Mouse (Mus musculus): ENCODE data around the gene Ptges. TPM values are rescaled to one million over a fixed set of nuclear protein-coding genes. Genes with fewer than 3 reads are reported as not detected.

Gene Ptges
- polyA plus RNA-seq, 1 experiment: 0.56 TPM

GRCm38 (mm10) chr2:30885453-30886163 lies 44.1 kb downstream of the Ptges start:
- TF ChIP-seq MYOD1 (IDR thresholded peaks at IDR 0.05; ENCODE audit: control insufficient read depth in 1 of 3, insufficient read length in 2 of 3, low read depth in 2 of 3) (peak in 1 of 3 experiments; percentile 38), POLR2A (IDR thresholded peaks at IDR 0.05; ENCODE audit: insufficient read length, low read depth) (no peak)
- Histone ChIP-seq H3ac (ENCODE audit: control insufficient read depth, insufficient read length) (no peak overlapping the region), H3K4me3 (no peak overlapping the region), H3K36me3 (ENCODE audit: control insufficient read depth, insufficient read depth) (no peaks in the 10 kb centered on the region), H3K4me2 (ENCODE audit: low read depth) (peak overlapping the region; percentile 64), H3K27me3 (ENCODE audit: control insufficient read depth, insufficient read depth, insufficient read length) (no peaks in the 10 kb centered on the region), H3K79me2 (ENCODE audit: control insufficient read depth, insufficient read depth) (no peaks in the 10 kb centered on the region)

- Histone ChIP-seq H3K27me3 (ENCODE audit: control insufficient read depth, insufficient read depth, insufficient read length) (no peaks in the 10 kb centered on the region), H3K79me2 (ENCODE audit: control insufficient read depth, insufficient read depth) (no peaks in the 10 kb centered on the region), H3K36me3 (ENCODE audit: control insufficient read depth, insufficient read depth) (no peaks in the 10 kb centered on the region), H3ac (ENCODE audit: control insufficient read depth, insufficient read length) (no peak overlapping the region), H3K4me2 (ENCODE audit: low read depth) (peak overlapping the region; percentile 64), H3K4me3 (no peak overlapping the region)
- TF ChIP-seq MAX (IDR thresholded peaks at IDR 0.05; ENCODE audit: low read depth) (no peak), E2F4 (IDR thresholded peaks at IDR 0.05; ENCODE audit: insufficient read depth) (no peak), MYOG (IDR thresholded peaks at IDR 0.05; ENCODE audit: control insufficient read depth in 1 of 3, insufficient read depth in 1 of 3, insufficient read length in 2 of 3, low read depth in 2 of 3) (no peak), USF1 (IDR thresholded peaks at IDR 0.05; ENCODE audit: low read depth) (no peak), POLR2AphosphoS2 (IDR thresholded peaks at IDR 0.05; ENCODE audit: insufficient read length, low read depth) (no peak), POLR2A (IDR thresholded peaks at IDR 0.05; ENCODE audit: insufficient read length, low read depth) (no peak)
Measured at GRCm38 (mm10) chr2:30884852-30885373, 44.8 kb downstream of the Ptges start.

- Histone ChIP-seq H3K27me3 (ENCODE audit: control insufficient read depth, insufficient read depth, insufficient read length) (no peaks in the 10 kb centered on the region), H3ac (ENCODE audit: control insufficient read depth, insufficient read length) (no peak overlapping the region), H3K79me2 (ENCODE audit: control insufficient read depth, insufficient read depth) (no peaks in the 10 kb centered on the region), H3K4me3 (no peak overlapping the region), H3K36me3 (ENCODE audit: control insufficient read depth, insufficient read depth) (no peaks in the 10 kb centered on the region), H3K4me2 (ENCODE audit: low read depth) (no peak overlapping the region)
- no peak for TF ChIP-seq TCF3 (IDR thresholded peaks at IDR 0.05; ENCODE audit: insufficient read length, low read depth)
Measured at GRCm38 (mm10) chr2:30881215-30881614, 48.4 kb downstream of the Ptges start.

GRCm38 (mm10) chr2:30879481-30879880 lies 50.2 kb downstream of the Ptges start:
- TF ChIP-seq TCF3 (IDR thresholded peaks at IDR 0.05; ENCODE audit: insufficient read length, low read depth) (no peak), SRF (IDR thresholded peaks at IDR 0.05; ENCODE audit: control insufficient read depth, insufficient read length, low read depth) (no peak), MAX (IDR thresholded peaks at IDR 0.05; ENCODE audit: low read depth) (no peak), TCF12 (IDR thresholded peaks at IDR 0.05; ENCODE audit: insufficient read depth, poor library complexity, severe bottlenecking) (no peak), MYOG (IDR thresholded peaks at IDR 0.05; ENCODE audit: control insufficient read depth in 1 of 3, insufficient read depth in 1 of 3, insufficient read length in 2 of 3, low read depth in 2 of 3) (no peak), CEBPB (IDR thresholded peaks at IDR 0.05; ENCODE audit: insufficient read depth, poor library complexity, severe bottlenecking) (no peak), MYOD1 (IDR thresholded peaks at IDR 0.05; ENCODE audit: control insufficient read depth in 1 of 3, insufficient read length in 2 of 3, low read depth in 2 of 3) (no peak), REST (IDR thresholded peaks at IDR 0.05; ENCODE audit: insufficient read depth, insufficient read length) (no peak), POLR2A (IDR thresholded peaks at IDR 0.05; ENCODE audit: insufficient read length, low read depth) (no peak), E2F4 (IDR thresholded peaks at IDR 0.05; ENCODE audit: insufficient read depth) (no peak), POLR2AphosphoS2 (IDR thresholded peaks at IDR 0.05; ENCODE audit: insufficient read length, low read depth) (no peak), USF1 (IDR thresholded peaks at IDR 0.05; ENCODE audit: low read depth) (no peak)
- Histone ChIP-seq H3K4me3 (no peak overlapping the region), H3K4me2 (ENCODE audit: low read depth) (no peak overlapping the region), H3K36me3 (ENCODE audit: control insufficient read depth, insufficient read depth) (no peaks in the 10 kb centered on the region), H3ac (ENCODE audit: control insufficient read depth, insufficient read length) (no peak overlapping the region), H3K27me3 (ENCODE audit: control insufficient read depth, insufficient read depth, insufficient read length) (no peaks in the 10 kb centered on the region), H3K79me2 (ENCODE audit: control insufficient read depth, insufficient read depth) (no peaks in the 10 kb centered on the region)

GRCm38 (mm10) chr2:30875621-30876432 lies 53.8 kb downstream of the Ptges start:
- peak overlapping the region; percentile 21 for H3K4me2 ChIP-seq (ENCODE audit: low read depth)
- H3K36me3 ChIP-seq (ENCODE audit: control insufficient read depth, insufficient read depth): no peaks in the 10 kb centered on the region
- no peaks in the 10 kb centered on the region for H3K27me3 ChIP-seq (ENCODE audit: control insufficient read depth, insufficient read depth, insufficient read length)
- H3ac ChIP-seq (ENCODE audit: control insufficient read depth, insufficient read length): no peak overlapping the region
- H3K4me3 ChIP-seq: no peak overlapping the region
- TF ChIP-seq MYOD1 (IDR thresholded peaks at IDR 0.05; ENCODE audit: control insufficient read depth in 1 of 3, insufficient read length in 2 of 3, low read depth in 2 of 3) (no peak), POLR2AphosphoS2 (IDR thresholded peaks at IDR 0.05; ENCODE audit: insufficient read length, low read depth) (no peak), MYOG (IDR thresholded peaks at IDR 0.05; ENCODE audit: control insufficient read depth in 1 of 3, insufficient read depth in 1 of 3, insufficient read length in 2 of 3, low read depth in 2 of 3) (no peak), USF1 (IDR thresholded peaks at IDR 0.05; ENCODE audit: low read depth) (no peak), REST (IDR thresholded peaks at IDR 0.05; ENCODE audit: insufficient read depth, insufficient read length) (no peak), E2F4 (IDR thresholded peaks at IDR 0.05; ENCODE audit: insufficient read depth) (no peak), POLR2A (IDR thresholded peaks at IDR 0.05; ENCODE audit: insufficient read length, low read depth) (no peak), MAX (IDR thresholded peaks at IDR 0.05; ENCODE audit: low read depth) (no peak), TCF3 (IDR thresholded peaks at IDR 0.05; ENCODE audit: insufficient read length, low read depth) (no peak), TCF12 (IDR thresholded peaks at IDR 0.05; ENCODE audit: insufficient read depth, poor library complexity, severe bottlenecking) (no peak), SRF (IDR thresholded peaks at IDR 0.05; ENCODE audit: control insufficient read depth, insufficient read length, low read depth) (no peak), CEBPB (IDR thresholded peaks at IDR 0.05; ENCODE audit: insufficient read depth, poor library complexity, severe bottlenecking) (no peak)
- no peaks in the 10 kb centered on the region for H3K79me2 ChIP-seq (ENCODE audit: control insufficient read depth, insufficient read depth)
